Mouse (Mus musculus) spleen, adult 2 months (tissue): ENCODE data around the gene Ggt5.

ENCODE experiments used
- CTCF ChIP-seq: fragments of 200-500 bp; IDR thresholded peaks from 2 replicates; pipeline ENCODE4 v1.5.1; 2011; ENCODE audit warnings: mild to moderate bottlenecking, inconsistent platforms; ENCODE audit not compliant: insufficient read depth, insufficient read length, insufficient replicate concordance; ENCODE audit errors: extremely low read depth
- POLR2A ChIP-seq: fragments of 200-500 bp; IDR thresholded peaks from 2 replicates; pipeline ENCODE4 v1.6.1; 2011; ENCODE audit warnings: low read depth, low read length, inconsistent platforms

DNA sequence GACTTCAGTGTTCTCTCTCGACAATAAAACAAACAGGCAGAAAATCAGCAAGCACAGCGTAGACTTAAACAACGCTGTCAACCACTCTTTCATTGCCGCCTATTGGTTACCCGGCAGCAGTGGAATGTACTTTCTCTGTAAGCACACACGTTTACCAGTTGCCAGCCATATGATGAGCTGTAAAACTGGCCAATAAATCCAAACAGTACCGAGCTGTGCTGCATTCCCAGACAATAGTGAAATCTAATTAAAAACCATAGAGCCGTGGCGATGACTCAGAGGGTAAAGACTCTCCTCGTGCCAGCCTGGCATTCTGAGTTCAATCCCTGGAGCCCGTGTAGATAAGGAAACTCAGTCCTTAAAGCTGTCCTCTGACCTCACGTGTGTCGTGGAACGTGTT lies 40.7 kb upstream of the Ggt5 start:
- TF ChIP-seq POLR2A (no peak), CTCF (no peak)
